Mouse (Mus musculus): ENCODE results near the gene Pcgf1. TPM values are rescaled to one million over a fixed set of nuclear protein-coding genes. Genes with fewer than 3 reads are reported as not detected.

Gene Pcgf1
- 29.2 and 39.8 TPM in 2 replicates for total RNA-seq (2021)
- long read RNA-seq, experiment 1, partial matches to known transcripts: 12 of 21 reads
- long read RNA-seq, experiment 1, other reads (novel, unspliced or antisense): 5 of 21 reads
- long read RNA-seq, experiment 2, partial matches to known transcripts: 4 of 9 reads
- long read RNA-seq, experiment 2, other reads (novel, unspliced or antisense): 3 of 9 reads

- peak; percentile 74 for DNase-seq
Measured at GRCm38 (mm10) chr6:83077630-83078323, at the start of gene Pcgf1. TSS of gene Pcgf1 (plus strand) at chr6:83077869.

- DNase-seq: no peak
Measured at GRCm38 (mm10) chr6:83029777-83030176, 47.9 kb upstream of the Pcgf1 start.

GRCm38 (mm10) chr6:83031111-83031510, 46.6 kb upstream of the Pcgf1 start:
- DNase-seq: no peak

- no peak for DNase-seq
Measured at GRCm38 (mm10) chr6:83031921-83032590, 45.6 kb upstream of the Pcgf1 start.

GRCm38 (mm10) chr6:83032769-83033191, 44.9 kb upstream of the Pcgf1 start:
- DNase-seq: peak; percentile 68

- peak; percentile 81 for DNase-seq
Measured at GRCm38 (mm10) chr6:83033249-83034185, 44.2 kb upstream of the Pcgf1 start, which contains the start of the genes Dok1 and Loxl3. TSS of gene Dok1 (minus strand) at chr6:83033471. TSS of gene Loxl3 (plus strand) at chr6:83034173.

GRCm38 (mm10) chr6:83034463-83035055, 43.1 kb upstream of the Pcgf1 start:
- no peak for DNase-seq

GRCm38 (mm10) chr6:83037188-83037587, 40.5 kb upstream of the Pcgf1 start:
- DNase-seq: no peak

GRCm38 (mm10) chr6:83038496-83039012, 39.1 kb upstream of the Pcgf1 start:
- DNase-seq: peak; percentile 97

GRCm38 (mm10) chr6:83040601-83041000, 37.1 kb upstream of the Pcgf1 start:
- no peak for DNase-seq

- DNase-seq: no peak
Measured at GRCm38 (mm10) chr6:83043561-83043960, 34.1 kb upstream of the Pcgf1 start.

GRCm38 (mm10) chr6:83043993-83044392, 33.7 kb upstream of the Pcgf1 start:
- DNase-seq: no peak

GRCm38 (mm10) chr6:83044742-83045141, 32.9 kb upstream of the Pcgf1 start:
- DNase-seq: no peak

GRCm38 (mm10) chr6:83049367-83049766, 28.3 kb upstream of the Pcgf1 start:
- no peak for DNase-seq

- DNase-seq: peak; percentile 64
Measured at GRCm38 (mm10) chr6:83053136-83053960, 24.3 kb upstream of the Pcgf1 start.

GRCm38 (mm10) chr6:83054074-83054851, 23.4 kb upstream of the Pcgf1 start, which contains the start of gene Aup1:
TSS of gene Aup1 (plus strand) at chr6:83054521.
- DNase-seq: peak; percentile 98

- DNase-seq: no peak
Measured at GRCm38 (mm10) chr6:83054871-83055431, 22.7 kb upstream of the Pcgf1 start, which contains the start of gene Htra2. TSS of gene Htra2 (minus strand) at chr6:83055273.

- no peak for DNase-seq
Measured at GRCm38 (mm10) chr6:83057790-83058189, 19.9 kb upstream of the Pcgf1 start, which contains the start of gene Dqx1. TSS of gene Dqx1 (plus strand) at chr6:83057844.

- no peak for DNase-seq
Measured at GRCm38 (mm10) chr6:83058725-83059124, 18.9 kb upstream of the Pcgf1 start.
